Mouse (Mus musculus): Measurements from ENCODE around the gene Astn2.

Gene Astn2

GRCm38 (mm10) chr4:65969318-65969717, 435.1 kb downstream of the Astn2 start:
- no peaks in the 10 kb centered on the region for H3K4me1 ChIP-seq (replicated peaks; ENCODE audit: low read depth, low read length)
- H3K27me3 ChIP-seq (ENCODE audit: insufficient read depth, low read length): no peaks in the 10 kb centered on the region
- H3K9me3 ChIP-seq (ENCODE audit: low read length): no peaks in the 10 kb centered on the region
- no peaks in the 10 kb centered on the region for H3K36me3 ChIP-seq (ENCODE audit: insufficient read depth, low read length)
- H3K4me3 ChIP-seq (replicated peaks; ENCODE audit: low read length): no peak overlapping the region
- TF ChIP-seq CTCF (conservative IDR thresholded peaks at IDR 0.05; ENCODE audit: low read length): no peak
- TF ChIP-seq NANOG (IDR thresholded peaks at IDR 0.05; ENCODE audit: borderline replicate concordance, low read length): no peak
- TF ChIP-seq POU5F1 (IDR thresholded peaks at IDR 0.05; ENCODE audit: borderline replicate concordance, low read length): no peak

- Histone ChIP-seq H3K4me1 (replicated peaks; ENCODE audit: low read depth, low read length) (no peaks in the 10 kb centered on the region), H3K27me3 (ENCODE audit: insufficient read depth, low read length) (no peaks in the 10 kb centered on the region), H3K36me3 (ENCODE audit: insufficient read depth, low read length) (no peaks in the 10 kb centered on the region), H3K4me3 (replicated peaks; ENCODE audit: low read length) (no peak overlapping the region), H3K9me3 (ENCODE audit: low read length) (no peaks in the 10 kb centered on the region)
- TF ChIP-seq POU5F1 (IDR thresholded peaks at IDR 0.05; ENCODE audit: borderline replicate concordance, low read length): no peak
- no peak for TF ChIP-seq CTCF (conservative IDR thresholded peaks at IDR 0.05; ENCODE audit: low read length)
- TF ChIP-seq NANOG (IDR thresholded peaks at IDR 0.05; ENCODE audit: borderline replicate concordance, low read length): no peak
Measured at GRCm38 (mm10) chr4:65964604-65965003, 439.8 kb downstream of the Astn2 start.

- Histone ChIP-seq H3K36me3 (ENCODE audit: insufficient read depth, low read length) (no peaks in the 10 kb centered on the region), H3K4me3 (replicated peaks; ENCODE audit: low read length) (no peak overlapping the region), H3K4me1 (replicated peaks; ENCODE audit: low read depth, low read length) (no peaks in the 10 kb centered on the region), H3K9me3 (ENCODE audit: low read length) (no peaks in the 10 kb centered on the region), H3K27me3 (ENCODE audit: insufficient read depth, low read length) (no peaks in the 10 kb centered on the region)
- TF ChIP-seq NANOG (IDR thresholded peaks at IDR 0.05; ENCODE audit: borderline replicate concordance, low read length): no peak
- TF ChIP-seq CTCF (conservative IDR thresholded peaks at IDR 0.05; ENCODE audit: low read length): no peak
- TF ChIP-seq POU5F1 (IDR thresholded peaks at IDR 0.05; ENCODE audit: borderline replicate concordance, low read length): no peak
Measured at GRCm38 (mm10) chr4:65959188-65959759, 445.1 kb downstream of the Astn2 start.

GRCm38 (mm10) chr4:65958369-65959187, 445.8 kb downstream of the Astn2 start:
- no peaks in the 10 kb centered on the region for H3K27me3 ChIP-seq (ENCODE audit: insufficient read depth, low read length)
- H3K36me3 ChIP-seq (ENCODE audit: insufficient read depth, low read length): no peaks in the 10 kb centered on the region
- no peak overlapping the region for H3K4me3 ChIP-seq (replicated peaks; ENCODE audit: low read length)
- H3K9me3 ChIP-seq (ENCODE audit: low read length): no peaks in the 10 kb centered on the region
- no peak for TF ChIP-seq CTCF (conservative IDR thresholded peaks at IDR 0.05; ENCODE audit: low read length)
- TF ChIP-seq POU5F1 (IDR thresholded peaks at IDR 0.05; ENCODE audit: borderline replicate concordance, low read length): no peak
- no peak for TF ChIP-seq NANOG (IDR thresholded peaks at IDR 0.05; ENCODE audit: borderline replicate concordance, low read length)
- no peaks in the 10 kb centered on the region for H3K4me1 ChIP-seq (replicated peaks; ENCODE audit: low read depth, low read length)

GRCm38 (mm10) chr4:65951918-65952317, 452.5 kb downstream of the Astn2 start:
- Histone ChIP-seq H3K36me3 (ENCODE audit: insufficient read depth, low read length) (no peaks in the 10 kb centered on the region), H3K4me3 (replicated peaks; ENCODE audit: low read length) (no peak overlapping the region), H3K27me3 (ENCODE audit: insufficient read depth, low read length) (no peaks in the 10 kb centered on the region), H3K9me3 (ENCODE audit: low read length) (no peaks in the 10 kb centered on the region), H3K4me1 (replicated peaks; ENCODE audit: low read depth, low read length) (no peaks in the 10 kb centered on the region)
- TF ChIP-seq CTCF (conservative IDR thresholded peaks at IDR 0.05; ENCODE audit: low read length): no peak
- no peak for TF ChIP-seq POU5F1 (IDR thresholded peaks at IDR 0.05; ENCODE audit: borderline replicate concordance, low read length)
- TF ChIP-seq NANOG (IDR thresholded peaks at IDR 0.05; ENCODE audit: borderline replicate concordance, low read length): no peak

- Histone ChIP-seq H3K4me1 (replicated peaks; ENCODE audit: low read depth, low read length) (no peaks in the 10 kb centered on the region), H3K36me3 (ENCODE audit: insufficient read depth, low read length) (no peaks in the 10 kb centered on the region), H3K4me3 (replicated peaks; ENCODE audit: low read length) (no peak overlapping the region), H3K27me3 (ENCODE audit: insufficient read depth, low read length) (no peaks in the 10 kb centered on the region), H3K9me3 (ENCODE audit: low read length) (no peaks in the 10 kb centered on the region)
- TF ChIP-seq CTCF (conservative IDR thresholded peaks at IDR 0.05; ENCODE audit: low read length) (no peak), POU5F1 (IDR thresholded peaks at IDR 0.05; ENCODE audit: borderline replicate concordance, low read length) (no peak), NANOG (IDR thresholded peaks at IDR 0.05; ENCODE audit: borderline replicate concordance, low read length) (no peak)
Measured at GRCm38 (mm10) chr4:65947141-65947649, 457.2 kb downstream of the Astn2 start.

GRCm38 (mm10) chr4:65946021-65946420, 458.4 kb downstream of the Astn2 start:
- TF ChIP-seq POU5F1 (IDR thresholded peaks at IDR 0.05; ENCODE audit: borderline replicate concordance, low read length): no peak
- no peak for TF ChIP-seq CTCF (conservative IDR thresholded peaks at IDR 0.05; ENCODE audit: low read length)
- TF ChIP-seq NANOG (IDR thresholded peaks at IDR 0.05; ENCODE audit: borderline replicate concordance, low read length): no peak
- Histone ChIP-seq H3K9me3 (ENCODE audit: low read length) (no peaks in the 10 kb centered on the region), H3K27me3 (ENCODE audit: insufficient read depth, low read length) (no peaks in the 10 kb centered on the region), H3K4me1 (replicated peaks; ENCODE audit: low read depth, low read length) (no peaks in the 10 kb centered on the region), H3K4me3 (replicated peaks; ENCODE audit: low read length) (no peak overlapping the region), H3K36me3 (ENCODE audit: insufficient read depth, low read length) (no peaks in the 10 kb centered on the region)

- no peaks in the 10 kb centered on the region for H3K9me3 ChIP-seq (ENCODE audit: low read length)
- H3K27me3 ChIP-seq (ENCODE audit: insufficient read depth, low read length): no peaks in the 10 kb centered on the region
- no peaks in the 10 kb centered on the region for H3K4me1 ChIP-seq (replicated peaks; ENCODE audit: low read depth, low read length)
- no peak for TF ChIP-seq POU5F1 (IDR thresholded peaks at IDR 0.05; ENCODE audit: borderline replicate concordance, low read length)
- TF ChIP-seq CTCF (conservative IDR thresholded peaks at IDR 0.05; ENCODE audit: low read length): no peak
- TF ChIP-seq NANOG (IDR thresholded peaks at IDR 0.05; ENCODE audit: borderline replicate concordance, low read length): no peak
- no peaks in the 10 kb centered on the region for H3K36me3 ChIP-seq (ENCODE audit: insufficient read depth, low read length)
- no peak overlapping the region for H3K4me3 ChIP-seq (replicated peaks; ENCODE audit: low read length)
Measured at GRCm38 (mm10) chr4:65930901-65931300, 473.5 kb downstream of the Astn2 start.

Data from E14TG2a.4 (cell line).